Mouse (Mus musculus) neutrophil, adult 5-6 weeks (primary cell): Measurements from ENCODE around the gene Hapln3. TPM values are rescaled to one million over a fixed set of nuclear protein-coding genes. Genes with fewer than 3 reads are reported as not detected.
A peak's percentile ranks its signal among the peaks of the same experiment; 100 is the strongest.

ENCODE experiments used
- ATAC-seq: fragments of 151-379, 151-347 bp; 2 replicates; pipeline ENCODE4 v1.8.0; 2017; ENCODE audit warnings: mild to moderate bottlenecking, moderate TSS enrichment; ENCODE audit not compliant: insufficient number of reproducible peaks, poor library complexity, low FRiP score, severe bottlenecking; ENCODE audit errors: extremely low read depth
- total RNA-seq: library from RNA; stranded (forward); fragments of 200-1000 nt; gene quantifications from 2 replicates; pipeline ENCODE4 v1.2.3, GENCODE M21; 2017

Hapln3 gene
- total RNA-seq, 1 experiment from 2014 or later, result not detected

GRCm38 (mm10) chr7:79089111-79089510 lies 41.7 kb downstream of the Hapln3 start:
- no peak for ATAC-seq

- ATAC-seq, result peak; percentile 13; the same call in 1 of the 2 replicates
Measured at GRCm38 (mm10) chr7:79080572-79081399, 50.0 kb downstream of the Hapln3 start.

- no peak for ATAC-seq
Measured at GRCm38 (mm10) chr7:79079212-79079611, 51.6 kb downstream of the Hapln3 start.

- no peak for ATAC-seq
Measured at GRCm38 (mm10) chr7:79068231-79068630, 62.6 kb downstream of the Hapln3 start.

- no peak for ATAC-seq
Measured at GRCm38 (mm10) chr7:79067466-79067865, 63.4 kb downstream of the Hapln3 start.

Other genes with a start within 250 kb of the Hapln3 start
- gene Aen, start 235.2 kb downstream of the Hapln3 start, total RNA-seq, result 23.9 and 41.3 TPM in 2 replicates
- gene Isg20, start 217.6 kb downstream of the Hapln3 start, total RNA-seq, result 79.6 and 101 TPM in 2 replicates
- not detected in 2 replicates for gene Acan, start 77.5 kb downstream of the Hapln3 start, total RNA-seq
- 6.9 and 7.0 TPM in 2 replicates for gene Mfge8, start 18.0 kb upstream of the Hapln3 start, total RNA-seq
- 52.1 and 55.7 TPM in 2 replicates for gene Abhd2, start 142.2 kb upstream of the Hapln3 start, total RNA-seq